Mouse (Mus musculus): ENCODE results near the gene Med27.

Med27 gene

GRCm38 (mm10) chr2:29400234-29400633 is 53.6 kb downstream of the Med27 start:
- DNase-seq (ENCODE audit: low spot score): no peak

- no peak for DNase-seq (ENCODE audit: low spot score)
These were observed 54.2 kb downstream of the Med27 start for GRCm38 (mm10) chr2:29400812-29401211.

GRCm38 (mm10) chr2:29401868-29402267 is 55.2 kb downstream of the Med27 start:
- DNase-seq (ENCODE audit: low spot score): no peak

- no peak for DNase-seq (ENCODE audit: low spot score)
These were observed 56.0 kb downstream of the Med27 start for GRCm38 (mm10) chr2:29402550-29403076.

GRCm38 (mm10) chr2:29403799-29404530 is 57.3 kb downstream of the Med27 start:
- DNase-seq (ENCODE audit: low spot score): no peak

- no peak for DNase-seq (ENCODE audit: low spot score)
These were observed 58.3 kb downstream of the Med27 start for GRCm38 (mm10) chr2:29404931-29405330.

- no peak for DNase-seq (ENCODE audit: low spot score)
These were observed 59.2 kb downstream of the Med27 start for GRCm38 (mm10) chr2:29405848-29406247.

- no peak for DNase-seq (ENCODE audit: low spot score)
These were observed 60.7 kb downstream of the Med27 start for GRCm38 (mm10) chr2:29407350-29407749.

GRCm38 (mm10) chr2:29407764-29408163 is 61.1 kb downstream of the Med27 start:
- DNase-seq (ENCODE audit: low spot score): no peak

- no peak for DNase-seq (ENCODE audit: low spot score)
These were observed 64.3 kb downstream of the Med27 start for GRCm38 (mm10) chr2:29410884-29411283.

GRCm38 (mm10) chr2:29412458-29412857 is 65.8 kb downstream of the Med27 start:
- DNase-seq (ENCODE audit: low spot score): no peak

- DNase-seq (ENCODE audit: low spot score): no peak
These were observed 66.8 kb downstream of the Med27 start for GRCm38 (mm10) chr2:29413259-29413993.

GRCm38 (mm10) chr2:29414852-29415473 is 68.3 kb downstream of the Med27 start:
- DNase-seq (ENCODE audit: low spot score): no peak

- DNase-seq (ENCODE audit: low spot score): no peak
These were observed 71.9 kb downstream of the Med27 start for GRCm38 (mm10) chr2:29418498-29418897.

- DNase-seq (ENCODE audit: low spot score): no peak
These were observed 72.8 kb downstream of the Med27 start for GRCm38 (mm10) chr2:29419434-29419833.

GRCm38 (mm10) chr2:29419946-29420345 is 73.3 kb downstream of the Med27 start:
- DNase-seq (ENCODE audit: low spot score): no peak

GRCm38 (mm10) chr2:29422126-29422840 is 75.7 kb downstream of the Med27 start:
- DNase-seq (ENCODE audit: low spot score): no peak

- DNase-seq (ENCODE audit: low spot score): no peak
These were observed 76.4 kb downstream of the Med27 start for GRCm38 (mm10) chr2:29423059-29423458.

GRCm38 (mm10) chr2:29425386-29425785 is 78.8 kb downstream of the Med27 start:
- DNase-seq (ENCODE audit: low spot score): no peak

GRCm38 (mm10) chr2:29426684-29427083 is 80.1 kb downstream of the Med27 start:
- no peak for DNase-seq (ENCODE audit: low spot score)

GRCm38 (mm10) chr2:29432565-29432964 is 85.9 kb downstream of the Med27 start:
- DNase-seq (ENCODE audit: low spot score): no peak

GRCm38 (mm10) chr2:29436376-29436775 is 89.8 kb downstream of the Med27 start:
- no peak for DNase-seq (ENCODE audit: low spot score)
